In the genomic region with DNA sequence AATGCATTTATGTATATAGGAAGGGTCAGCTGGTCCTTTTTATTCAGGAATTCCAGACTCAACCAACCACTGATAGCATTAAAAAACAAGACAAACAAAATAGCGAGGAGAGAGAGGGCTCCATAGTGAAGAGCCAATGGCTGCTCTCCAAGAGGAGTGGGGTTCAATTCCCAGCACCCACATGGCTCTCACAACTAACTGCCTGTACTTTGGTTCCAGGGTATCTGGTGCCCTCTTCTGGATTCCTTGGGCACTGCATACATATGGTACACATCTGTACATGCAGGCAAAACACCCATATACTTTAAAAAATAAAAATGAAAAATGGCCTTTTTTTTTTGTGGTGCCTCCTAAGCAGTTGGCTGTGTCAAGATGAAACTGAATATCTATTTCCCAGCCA, we compare ENCODE assay signal across 9 mouse cellular contexts. TPM values are rescaled to one million over a fixed set of nuclear protein-coding genes. Genes with fewer than 3 reads are reported as not detected.
DNase-seq lines count a peak whose midpoint lies in the region; ATAC-seq and TF ChIP-seq lines count a peak whose summit lies in the region.
"Had no signal": no experiment of that assay in that cellular context is flagged by ENCODE, and none has a peak within 500 bp of the region (broad histone marks: within the 10 kb centered on the region; RNA-seq: fewer than 3 reads in every experiment).

No protein-coding gene starts in this region.

- peak; percentile 26 for DNase-seq in kidney, adult 2 months
- peak; percentile 19 to 37 for DNase-seq in natural killer cell, adult 2 months (ENCODE audit: low spot score in 2 of 2)
- DNase-seq in yolk sac, embryonic 10.5 days (ENCODE audit: low spot score) = no peak
- no peak for DNase-seq in frontal cortex, postnatal 10 days (ENCODE audit: low spot score in 2 of 2)
- no peak for DNase-seq in urinary bladder, postnatal 14 days (ENCODE audit: low spot score)
- DNase-seq: adrenal gland, adult 8-10 months had no signal

- no peak for ATAC-seq in kidney, embryonic 15.5 days (replicated peaks; ENCODE audit: low FRiP score)
- ATAC-seq in common myeloid progenitor, adult 5-6 weeks (replicated peaks; ENCODE audit: low read depth, poor library complexity, severe bottlenecking) = peak; percentile 58; the same call in 1 of the 2 replicates

- TF ChIP-seq CTCF in kidney, adult 2 months (conservative IDR thresholded peaks at IDR 0.05; ENCODE audit: insufficient read depth, insufficient read length, low read depth, low read length) = peak; percentile 44
- TF ChIP-seq CTCF in ES-Bruce4 (IDR thresholded peaks at IDR 0.05; ENCODE audit: low read depth, low read length) = peak; percentile 43

- H3K36me3 ChIP-seq in kidney, adult 2 months (ENCODE audit: control insufficient read depth, insufficient read depth, low read length) = no peaks in the 10 kb centered on the region
- no peaks in the 10 kb centered on the region for H3K36me3 ChIP-seq in kidney, embryonic 15.5 days
- no peaks in the 10 kb centered on the region for H3K36me3 ChIP-seq in ES-Bruce4 (ENCODE audit: control insufficient read depth, insufficient read depth, low read length, poor library complexity, severe bottlenecking)

- no peak overlapping the region for H3K9ac ChIP-seq in kidney, embryonic 15.5 days
- no peak overlapping the region for H3K9ac ChIP-seq in ES-Bruce4 (ENCODE audit: low read depth, poor library complexity, severe bottlenecking)

- H3K4me2 ChIP-seq in kidney, embryonic 15.5 days = no peak overlapping the region

- H3K27me3 ChIP-seq in kidney, adult 2 months (replicated peaks; ENCODE audit: control insufficient read depth, insufficient read depth, low read length) = no peaks in the 10 kb centered on the region
- no peaks in the 10 kb centered on the region for H3K27me3 ChIP-seq in kidney, embryonic 15.5 days
- H3K27me3 ChIP-seq in ES-Bruce4 (ENCODE audit: control insufficient read depth, insufficient read depth, low read length, poor library complexity, severe bottlenecking) = no peaks in the 10 kb centered on the region

- H3K4me3 ChIP-seq in kidney, adult 2 months (ENCODE audit: insufficient read depth, low read depth, low read length) = no peak overlapping the region
- no peak overlapping the region for H3K4me3 ChIP-seq in kidney, embryonic 15.5 days (replicated peaks)
- H3K4me3 ChIP-seq in ES-Bruce4 (ENCODE audit: low read depth, low read length) = no peak overlapping the region

- H3K27ac ChIP-seq in kidney, adult 2 months (ENCODE audit: insufficient read depth, low read depth, low read length) = no peak overlapping the region
- H3K27ac ChIP-seq in kidney, embryonic 15.5 days = no peak overlapping the region
- no peak overlapping the region for H3K27ac ChIP-seq in ES-Bruce4 (ENCODE audit: insufficient read depth, low read length)

- no peaks in the 10 kb centered on the region for H3K4me1 ChIP-seq in kidney, adult 2 months (ENCODE audit: control insufficient read depth, insufficient read depth, low read length)
- no peaks in the 10 kb centered on the region for H3K4me1 ChIP-seq in kidney, embryonic 15.5 days
- H3K4me1 ChIP-seq in ES-Bruce4 (ENCODE audit: control insufficient read depth, insufficient read depth, low read length) = no peaks in the 10 kb centered on the region

- no peak for TF ChIP-seq POLR2A in kidney, adult 2 months (IDR thresholded peaks at IDR 0.05; ENCODE audit: low read depth, low read length)
- TF ChIP-seq POLR2A in ES-Bruce4 (IDR thresholded peaks at IDR 0.05; ENCODE audit: insufficient read depth, low read length) = no peak

- no peak for TF ChIP-seq EP300 in ES-Bruce4 (IDR thresholded peaks at IDR 0.05; ENCODE audit: insufficient read depth, low read depth, low read length)

- no peaks in the 10 kb centered on the region for H3K9me3 ChIP-seq in kidney, embryonic 15.5 days (replicated peaks)
- H3K9me3 ChIP-seq in ES-Bruce4 (replicated peaks; ENCODE audit: control insufficient read depth, insufficient read depth, low read length, poor library complexity, severe bottlenecking) = no peaks in the 10 kb centered on the region

- 91% methylated on average over 1 of the region's 1 CpGs for WGBS in kidney, adult 2 months
- WGBS in kidney, embryonic 15.5 days = 97% methylated on average over 1 of the region's 1 CpGs

RNA-seq across cellular contexts. Expression of gene Brd7, which starts 28.8 kb away (rescaled TPM):
- polyA plus RNA-seq in kidney, adult 2 months (2012; rRNA removed) = 23.9 and 25.6 TPM in 2 replicates
- polyA plus RNA-seq in kidney, embryonic 15.5 days (2015; fragmentation: Nextera tagmentation; extraction: Ambion mirVana) = 68.6 and 74.4 TPM in 2 replicates
- polyA plus RNA-seq in ES-Bruce4 (2011; ENCODE audit: insufficient read depth, insufficient read length, low read depth, missing spikeins) = 90.1 and 101 TPM in 2 replicates
- total RNA-seq in common myeloid progenitor, adult 5-6 weeks (2017) = 69.6 and 88.8 TPM in 2 replicates

Comparison
In these comparisons a context has a peak if more than half of its experiments do, and no peak if none do; other contexts are left out.
1. DNase-seq: peak in kidney, adult 2 months (single experiment) and natural killer cell, adult 2 months (2 of 2); none in yolk sac, embryonic 10.5 days (single experiment), frontal cortex, postnatal 10 days (0 of 2) and urinary bladder, postnatal 14 days (single experiment).